Comparison of ENCODE assay signal across 9 mouse cellular contexts in the genomic region with DNA sequence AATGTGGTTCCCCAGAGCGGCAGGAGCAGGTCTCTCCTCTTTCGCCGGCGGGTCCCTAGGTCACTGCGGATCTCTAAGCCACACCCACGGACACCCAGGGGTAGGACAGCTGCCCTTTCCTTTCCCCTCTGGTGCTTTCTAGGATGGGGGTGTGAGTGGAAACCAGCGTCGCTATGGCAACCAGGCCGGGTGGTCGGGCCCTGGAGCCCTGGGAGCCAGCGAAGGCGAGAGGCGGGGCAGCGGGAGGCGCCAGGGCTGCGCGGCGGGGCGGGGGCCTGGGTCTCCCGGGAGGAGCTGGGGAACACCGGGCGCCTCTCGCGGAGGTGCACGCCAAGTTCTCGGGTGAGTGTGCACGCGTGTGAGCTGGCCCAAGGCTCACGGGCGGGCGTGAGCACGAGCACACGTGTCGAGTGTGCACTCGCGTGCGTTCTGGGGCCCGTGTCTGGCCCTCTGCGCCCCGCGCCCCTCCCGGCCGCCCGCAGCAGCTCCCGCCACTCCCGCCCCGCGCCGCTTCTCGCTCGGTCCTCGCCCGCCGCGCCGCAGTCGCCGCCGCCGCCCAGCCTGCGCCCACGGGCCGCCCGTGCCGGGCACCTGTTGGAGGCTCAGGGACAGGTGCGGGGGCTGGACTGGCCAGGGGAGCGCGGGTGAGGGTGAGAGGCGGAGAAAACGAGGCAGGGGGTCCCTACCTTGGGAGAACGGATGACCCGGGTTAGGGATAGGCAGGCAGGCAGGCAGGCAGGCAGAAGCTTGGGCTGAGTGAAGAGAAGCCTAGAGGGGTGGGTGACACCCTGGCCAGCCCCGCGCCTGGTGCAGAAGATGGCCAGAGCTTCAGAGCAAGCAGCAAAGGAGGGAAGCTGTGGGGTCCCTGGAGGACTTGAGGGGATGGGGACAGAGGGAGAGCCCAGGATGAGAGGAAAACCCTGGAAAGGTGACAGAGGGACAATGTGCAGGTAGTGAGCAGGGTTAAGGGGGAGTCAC. TPM values are rescaled to one million over a fixed set of nuclear protein-coding genes. Genes with fewer than 3 reads are reported as not detected.
DNase-seq lines count a peak whose midpoint lies in the region; ATAC-seq lines count a peak whose summit lies in the region.
"Had no signal": no experiment of that assay in that cellular context is flagged by ENCODE, and none has a peak within 500 bp of the region (broad histone marks: within the 10 kb centered on the region; RNA-seq: fewer than 3 reads in every experiment).

No protein-coding gene starts in this region.

- 1% methylated on average over 65 of the region's 74 CpGs for WGBS in heart, embryonic 11.5 days (ENCODE audit: insufficient replicate concordance)
- WGBS in hindbrain, embryonic 16.5 days: under 1% methylated on average over 53 of the region's 74 CpGs

- H3K4me1 ChIP-seq in heart, embryonic 11.5 days (ENCODE audit: control insufficient read depth, insufficient read depth, low read length): peaks cover 6% of the 10 kb centered on the region; the same call in 1 of the 2 replicates
- peaks cover 13% of the 10 kb centered on the region for H3K4me1 ChIP-seq in hindbrain, embryonic 16.5 days (ENCODE audit: control insufficient read depth, insufficient read depth, low read depth, low read length)

- peak overlapping the region; percentile 54 for H3K4me3 ChIP-seq in heart, embryonic 11.5 days (ENCODE audit: low read depth, low read length)
- peak overlapping the region; percentile 61 for H3K4me3 ChIP-seq in hindbrain, embryonic 16.5 days (ENCODE audit: low read length)

- DNase-seq in heart, postnatal 36 days: no peak
- peak; percentile 41 for DNase-seq in thymus, postnatal 4 days
- DNase-seq in thymus, postnatal 36 days: no peak
- DNase-seq in neural tube, embryonic 10.5 days (ENCODE audit: extremely low spot score, low spot score): peak; percentile 71
- DNase-seq in left cerebral cortex, adult 11 months (ENCODE audit: low spot score): no peak
- no peak for DNase-seq in spleen, postnatal 10 days (ENCODE audit: low spot score in 2 of 2)

- peak overlapping the region; percentile 96 for H3K4me2 ChIP-seq in heart, embryonic 11.5 days
- H3K4me2 ChIP-seq in hindbrain, embryonic 16.5 days (ENCODE audit: low read length): peak overlapping the region; percentile 99

- intact Hi-C loops in heart, postnatal 36 days (cut with DNase I): no loop called here

- H3K27ac ChIP-seq in heart, embryonic 11.5 days (ENCODE audit: low read depth, low read length): no peak overlapping the region
- peak overlapping the region; percentile 54; the same call in 1 of the 2 replicates for H3K27ac ChIP-seq in hindbrain, embryonic 16.5 days (ENCODE audit: low read depth, low read length)

- H3K9me3 ChIP-seq in heart, embryonic 11.5 days (replicated peaks; ENCODE audit: control insufficient read depth, low read length): no peaks in the 10 kb centered on the region
- H3K9me3 ChIP-seq in hindbrain, embryonic 16.5 days (ENCODE audit: control insufficient read depth, low read length): no peaks in the 10 kb centered on the region

- H3K36me3 ChIP-seq in heart, embryonic 11.5 days (ENCODE audit: control insufficient read depth, insufficient read depth, low read length): peaks cover 7% of the 10 kb centered on the region
- peaks cover 6% of the 10 kb centered on the region; the same call in 1 of the 2 replicates for H3K36me3 ChIP-seq in hindbrain, embryonic 16.5 days (ENCODE audit: control insufficient read depth, insufficient read depth, low read length)

- H3K9ac ChIP-seq in heart, embryonic 11.5 days (ENCODE audit: low read depth, low read length): peak overlapping the region; percentile 62; the same call in 1 of the 2 replicates
- H3K9ac ChIP-seq in hindbrain, embryonic 16.5 days (ENCODE audit: low read depth, low read length): peak overlapping the region; percentile 81

- ATAC-seq in heart, embryonic 11.5 days (replicated peaks; ENCODE audit: insufficient number of reproducible peaks, low FRiP score, low TSS enrichment): no peak
- peak; percentile 55 for ATAC-seq in hindbrain, embryonic 16.5 days

- H3K27me3 ChIP-seq in heart, embryonic 11.5 days (ENCODE audit: control insufficient read depth, insufficient read depth, low read length): peaks cover 40% of the 10 kb centered on the region
- H3K27me3 ChIP-seq in hindbrain, embryonic 16.5 days (replicated peaks; ENCODE audit: control insufficient read depth, insufficient read depth, low read length): 0 out of 2 replicates have a peak, but pooled peaks cover 2% of the 10 kb centered on the region

RNA-seq across cellular contexts. Expression of gene Doc2a, which starts 0.5 kb away (rescaled TPM):
- 0.17 and 0.96 TPM in 2 replicates for polyA plus RNA-seq in heart, embryonic 11.5 days (2014; fragmentation: Nextera tagmentation; extraction: Ambion mirVana)
- not detected for total RNA-seq in heart, postnatal 36 days (2021)
- polyA plus RNA-seq in hindbrain, embryonic 16.5 days (2015; fragmentation: Nextera tagmentation; extraction: Ambion mirVana): 31.1 and 34.0 TPM in 2 replicates

RNA-seq across cellular contexts. Expression of gene Hirip3, which starts 14.1 kb away (rescaled TPM):
- polyA plus RNA-seq in heart, embryonic 11.5 days (2014; fragmentation: Nextera tagmentation; extraction: Ambion mirVana): 15.5 and 17.0 TPM in 2 replicates
- 1 to 10 TPM; 6.1 to 6.6 TPM for total RNA-seq in heart, postnatal 36 days (2021)
- 21.1 and 23.6 TPM in 2 replicates for polyA plus RNA-seq in hindbrain, embryonic 16.5 days (2015; fragmentation: Nextera tagmentation; extraction: Ambion mirVana)

RNA-seq across cellular contexts. Expression of gene Ino80e, which starts 14.5 kb away (rescaled TPM):
- 69.8 and 76.1 TPM in 2 replicates for polyA plus RNA-seq in heart, embryonic 11.5 days (2014; fragmentation: Nextera tagmentation; extraction: Ambion mirVana)
- total RNA-seq in heart, postnatal 36 days (2021): 10 to 100 TPM; 21.2 to 21.8 TPM
- 88.3 and 100 TPM in 2 replicates for polyA plus RNA-seq in hindbrain, embryonic 16.5 days (2015; fragmentation: Nextera tagmentation; extraction: Ambion mirVana)

RNA-seq across cellular contexts. Expression of gene 4930451I11Rik, which starts 16.3 kb away (rescaled TPM):
- not detected in 2 replicates for polyA plus RNA-seq in heart, embryonic 11.5 days (2014; fragmentation: Nextera tagmentation; extraction: Ambion mirVana)
- total RNA-seq in heart, postnatal 36 days (2021): not detected
- polyA plus RNA-seq in hindbrain, embryonic 16.5 days (2015; fragmentation: Nextera tagmentation; extraction: Ambion mirVana): 0.49 TPM in 1 of 2 replicates, not detected in the other
- total RNA-seq: left cerebral cortex, postnatal 10 days had no signal

RNA-seq across cellular contexts. Expression of gene Taok2, which starts 36.8 kb away (rescaled TPM):
- polyA plus RNA-seq in heart, embryonic 11.5 days (2014; fragmentation: Nextera tagmentation; extraction: Ambion mirVana): 19.4 and 25.9 TPM in 2 replicates
- 10 to 100 TPM; 39.5 to 43.2 TPM for total RNA-seq in heart, postnatal 36 days (2021)
- 52.8 and 60.3 TPM in 2 replicates for polyA plus RNA-seq in hindbrain, embryonic 16.5 days (2015; fragmentation: Nextera tagmentation; extraction: Ambion mirVana)

Comparison
In these comparisons a context has a peak if more than half of its experiments do, and no peak if none do; other contexts are left out.
1. DNase-seq: peak in thymus, postnatal 4 days (single experiment) and neural tube, embryonic 10.5 days (single experiment); none in heart, postnatal 36 days (0 of 2), thymus, postnatal 36 days (0 of 2), left cerebral cortex, adult 11 months (single experiment) and spleen, postnatal 10 days (0 of 2).
2. RNA of gene Doc2a, which starts 0.5 kb away (polyA plus RNA-seq): 31.1 to 34.0 TPM in hindbrain, embryonic 16.5 days; 0.17 to 0.96 TPM in heart, embryonic 11.5 days; every median in the first group is over 10 times any median in the second.